Mouse (Mus musculus): ENCODE measurements around the gene Odf2l. TPM values are rescaled to one million over a fixed set of nuclear protein-coding genes. Genes with fewer than 3 reads are reported as not detected.

Gene Odf2l
- polyA plus RNA-seq, 1 experiment: 15.7 TPM

DNA sequence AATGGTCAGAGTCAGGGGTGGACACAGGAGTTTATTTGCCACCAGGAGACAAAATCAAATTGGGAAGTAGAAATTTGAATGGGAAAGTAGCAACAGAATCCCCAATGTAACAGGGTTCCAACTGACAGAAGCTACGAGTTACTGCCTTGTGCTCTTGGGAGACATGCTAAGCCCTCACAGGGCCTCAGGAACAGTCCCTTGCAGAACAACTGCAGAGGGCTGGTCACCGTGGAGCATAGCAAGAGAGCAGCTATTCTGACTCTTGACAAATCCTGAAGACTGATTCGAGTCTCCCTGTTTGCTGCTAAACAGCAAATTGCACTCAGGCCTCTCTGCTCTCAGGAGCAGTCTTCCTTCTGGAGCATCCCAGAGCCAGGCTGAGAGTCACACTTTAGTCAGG is 40.1 kb downstream of the Odf2l start:
- no peak overlapping the region for H3K27ac ChIP-seq (replicated peaks; ENCODE audit: low read depth, low read length)
- H3K4me1 ChIP-seq (ENCODE audit: control insufficient read depth, insufficient read depth, insufficient read length, low read length): no peaks in the 10 kb centered on the region
- H3K4me3 ChIP-seq (ENCODE audit: insufficient read depth, low read depth, low read length): no peak overlapping the region

DNA sequence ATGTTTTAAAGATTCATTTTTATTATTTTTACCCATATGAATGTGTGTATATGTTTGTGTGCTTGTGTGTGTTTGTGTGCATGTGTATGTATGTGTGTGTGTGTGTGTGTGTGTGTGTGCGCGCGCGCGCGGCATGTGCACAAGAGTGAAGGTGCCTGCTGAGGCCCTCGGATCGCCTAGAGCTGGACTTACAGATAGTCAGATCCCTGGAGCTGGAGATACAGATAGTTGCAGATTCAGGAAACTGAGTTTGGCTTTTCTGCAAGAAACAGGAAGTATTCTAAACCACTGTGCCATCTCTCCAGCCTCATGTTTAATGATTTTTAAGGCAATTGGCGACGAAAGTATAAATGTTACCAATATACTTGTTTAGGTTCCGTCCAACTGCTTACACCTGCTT is 48.4 kb downstream of the Odf2l start:
- Histone ChIP-seq H3K4me3 (ENCODE audit: insufficient read depth, low read depth, low read length) (no peak overlapping the region), H3K27ac (replicated peaks; ENCODE audit: low read depth, low read length) (no peak overlapping the region), H3K4me1 (ENCODE audit: control insufficient read depth, insufficient read depth, insufficient read length, low read length) (no peaks in the 10 kb centered on the region)

DNA sequence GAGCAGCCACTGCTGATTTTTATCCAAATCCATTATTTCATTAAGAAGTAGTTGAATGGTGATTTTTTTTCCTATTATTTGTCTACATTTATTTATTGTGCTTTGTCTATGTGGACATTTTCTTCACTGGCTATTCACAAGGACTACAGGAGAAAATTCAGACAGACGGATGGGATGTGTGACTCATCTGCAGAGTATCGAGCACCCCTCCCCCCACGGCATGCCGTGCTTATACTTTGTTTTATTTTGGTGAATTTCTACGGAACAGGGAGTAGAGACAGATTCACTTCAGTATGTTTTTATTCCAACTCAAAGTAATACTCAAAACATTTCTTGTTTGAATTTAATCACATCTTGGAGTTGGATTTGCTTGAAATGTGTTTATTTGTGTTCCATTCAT is 49.4 kb downstream of the Odf2l start:
- Histone ChIP-seq H3K4me1 (ENCODE audit: control insufficient read depth, insufficient read depth, insufficient read length, low read length) (no peaks in the 10 kb centered on the region), H3K4me3 (ENCODE audit: insufficient read depth, low read depth, low read length) (no peak overlapping the region), H3K27ac (replicated peaks; ENCODE audit: low read depth, low read length) (no peak overlapping the region)

DNA sequence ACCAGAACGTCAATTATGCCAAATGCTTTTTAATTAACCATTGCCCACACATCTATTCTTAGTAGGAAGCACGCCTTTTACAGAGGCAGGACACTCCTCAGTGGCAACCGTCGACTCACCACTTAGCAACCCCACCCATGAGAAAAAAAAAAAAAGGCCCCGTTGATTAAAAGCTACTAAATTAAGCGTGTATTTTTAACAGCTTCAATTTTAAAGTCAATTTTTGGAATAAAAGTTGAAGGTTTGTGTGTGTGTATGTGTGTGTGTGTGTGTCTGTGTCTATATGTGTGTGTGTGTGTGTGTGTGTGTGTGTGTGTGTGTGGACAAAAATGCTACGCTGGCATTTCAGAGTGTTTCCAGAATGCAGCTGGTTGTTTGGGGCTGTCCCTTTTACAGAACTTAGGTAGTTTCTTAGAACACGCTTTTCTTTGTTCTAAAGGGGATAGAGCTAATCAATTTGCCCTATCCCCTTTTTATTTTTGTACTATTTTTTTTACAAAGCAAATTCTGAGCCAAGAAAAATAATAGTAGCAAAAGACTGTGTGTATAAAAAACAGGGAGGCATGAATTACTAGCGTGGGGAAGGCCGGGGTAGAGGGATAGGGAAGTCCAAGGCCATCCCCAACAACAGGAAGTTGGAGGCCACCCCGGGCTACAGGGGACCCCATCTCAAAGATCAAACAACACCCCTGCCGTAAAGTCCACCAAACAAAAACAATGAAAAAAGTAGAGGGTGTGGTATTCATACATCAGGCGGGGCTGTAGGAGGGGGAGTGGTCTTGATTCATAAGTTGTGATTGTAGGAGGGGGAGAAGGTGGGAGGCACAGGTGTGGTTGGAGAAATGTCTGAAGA is 50.7 kb downstream of the Odf2l start:
- Histone ChIP-seq H3K4me3 (ENCODE audit: insufficient read depth, low read depth, low read length) (no peak overlapping the region), H3K4me1 (ENCODE audit: control insufficient read depth, insufficient read depth, insufficient read length, low read length) (no peaks in the 10 kb centered on the region), H3K27ac (replicated peaks; ENCODE audit: low read depth, low read length) (no peak overlapping the region)

DNA sequence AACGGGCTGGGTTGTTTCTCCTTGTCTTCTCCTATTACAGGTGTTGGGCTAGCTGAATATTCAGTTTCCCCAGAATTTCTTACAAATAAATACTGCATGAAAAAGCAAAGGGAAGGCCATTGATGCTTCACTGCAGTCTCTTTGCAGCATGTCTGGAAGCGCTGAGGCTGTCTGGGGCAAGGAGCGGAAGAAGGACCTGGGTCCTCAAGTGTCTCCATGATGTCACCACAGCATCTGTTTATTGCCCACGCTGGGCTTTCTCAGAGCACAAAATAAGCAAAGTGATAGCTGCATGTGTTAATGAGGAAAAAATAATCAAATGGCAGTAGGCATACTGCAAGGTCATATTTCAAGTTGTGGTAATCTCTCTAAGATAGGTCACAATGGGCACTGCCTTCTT is 51.6 kb downstream of the Odf2l start:
- Histone ChIP-seq H3K27ac (replicated peaks; ENCODE audit: low read depth, low read length) (no peak overlapping the region), H3K4me3 (ENCODE audit: insufficient read depth, low read depth, low read length) (no peak overlapping the region), H3K4me1 (ENCODE audit: control insufficient read depth, insufficient read depth, insufficient read length, low read length) (no peaks in the 10 kb centered on the region)

DNA sequence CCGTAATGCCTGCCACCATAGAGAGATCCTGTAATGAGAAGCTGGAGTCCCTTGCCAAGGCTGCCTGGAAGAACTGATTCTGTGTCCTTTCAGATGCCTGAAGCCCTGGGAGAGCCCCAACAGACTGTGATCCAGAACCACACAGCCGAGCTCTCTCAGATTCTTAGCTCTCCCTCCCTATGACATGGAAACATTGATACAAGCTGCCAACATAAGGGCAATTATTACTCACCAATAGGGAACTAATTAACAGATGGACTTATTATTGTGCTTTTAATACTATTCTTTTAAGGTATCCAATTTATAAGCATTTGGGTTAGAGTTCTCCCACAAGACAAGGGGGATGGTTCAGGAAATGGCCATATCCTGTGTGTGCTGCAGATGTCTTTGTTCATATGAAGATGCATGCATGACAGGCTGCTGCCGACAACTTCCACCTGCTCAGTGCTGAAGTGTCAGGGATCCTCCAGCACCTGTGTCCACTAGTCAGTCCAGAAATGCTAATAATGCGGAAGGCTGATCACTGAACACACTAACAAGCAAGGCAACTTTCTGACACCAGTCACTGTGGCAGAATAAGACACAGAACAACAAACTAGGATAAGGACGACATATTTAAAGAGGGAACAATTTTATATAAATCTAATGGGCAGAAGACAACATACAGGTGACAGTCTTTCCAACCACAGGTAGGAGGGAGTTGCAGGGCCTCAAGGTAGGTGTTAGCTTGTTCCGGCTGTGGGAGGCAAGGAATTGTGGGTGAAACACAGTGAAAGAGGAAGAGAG is 52.4 kb downstream of the Odf2l start:
- H3K27ac ChIP-seq (replicated peaks; ENCODE audit: low read depth, low read length): no peak overlapping the region
- no peak overlapping the region for H3K4me3 ChIP-seq (ENCODE audit: insufficient read depth, low read depth, low read length)
- no peaks in the 10 kb centered on the region for H3K4me1 ChIP-seq (ENCODE audit: control insufficient read depth, insufficient read depth, insufficient read length, low read length)

DNA sequence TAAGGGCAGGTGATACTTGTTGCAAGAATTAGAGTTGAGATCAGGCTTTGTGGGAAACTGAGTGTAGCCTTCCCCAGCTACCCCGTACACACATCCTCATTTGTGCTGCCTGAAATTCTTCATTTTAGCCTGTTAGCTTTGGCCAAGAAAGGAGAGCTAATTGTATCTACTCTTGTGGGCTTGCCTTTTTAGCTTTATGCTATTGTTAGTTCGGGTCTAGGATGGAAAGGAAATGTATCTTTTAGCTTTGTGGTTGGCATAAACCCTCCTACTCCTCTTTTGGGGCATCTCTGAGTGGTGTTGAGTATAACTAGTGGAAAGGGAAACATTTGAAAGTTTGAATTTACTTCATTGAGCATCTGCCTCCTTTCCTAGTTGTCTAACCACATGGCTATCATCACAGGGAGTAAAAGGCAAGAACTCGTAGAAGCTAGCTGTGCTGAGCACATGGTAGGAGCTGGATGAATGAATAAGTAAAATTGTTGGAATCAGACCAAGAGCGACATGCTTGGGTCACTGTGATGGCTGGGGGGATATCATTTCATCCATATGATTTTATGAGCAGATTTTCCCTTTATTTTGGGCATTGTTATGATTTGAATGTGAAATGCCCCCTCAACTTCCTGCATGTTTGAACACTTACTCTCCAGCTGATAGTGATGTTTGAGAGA is 53.1 kb downstream of the Odf2l start:
- no peak overlapping the region for H3K27ac ChIP-seq (replicated peaks; ENCODE audit: low read depth, low read length)
- H3K4me1 ChIP-seq (ENCODE audit: control insufficient read depth, insufficient read depth, insufficient read length, low read length): no peaks in the 10 kb centered on the region
- no peak overlapping the region for H3K4me3 ChIP-seq (ENCODE audit: insufficient read depth, low read depth, low read length)

DNA sequence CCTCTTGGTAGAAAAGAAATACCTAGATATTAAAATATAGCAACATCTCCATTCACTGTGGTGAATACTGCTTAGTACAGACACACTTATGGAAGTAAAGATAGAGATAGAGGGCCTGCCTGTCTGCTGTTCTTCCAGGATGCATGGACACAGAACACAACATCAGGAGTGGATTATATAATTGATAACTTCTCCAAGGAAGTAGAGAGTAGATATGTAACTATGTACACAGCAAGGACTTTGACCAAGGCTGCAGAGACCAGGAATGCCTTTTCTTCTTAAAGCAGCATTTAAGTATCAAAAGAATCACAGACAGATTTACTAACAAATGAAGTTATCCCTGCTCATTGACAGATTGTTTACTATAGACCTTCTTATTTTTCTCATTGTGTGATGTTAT is 66.3 kb downstream of the Odf2l start:
- no peaks in the 10 kb centered on the region for H3K4me1 ChIP-seq (ENCODE audit: control insufficient read depth, insufficient read depth, insufficient read length, low read length)
- no peak overlapping the region for H3K4me3 ChIP-seq (ENCODE audit: insufficient read depth, low read depth, low read length)
- H3K27ac ChIP-seq (replicated peaks; ENCODE audit: low read depth, low read length): no peak overlapping the region

DNA sequence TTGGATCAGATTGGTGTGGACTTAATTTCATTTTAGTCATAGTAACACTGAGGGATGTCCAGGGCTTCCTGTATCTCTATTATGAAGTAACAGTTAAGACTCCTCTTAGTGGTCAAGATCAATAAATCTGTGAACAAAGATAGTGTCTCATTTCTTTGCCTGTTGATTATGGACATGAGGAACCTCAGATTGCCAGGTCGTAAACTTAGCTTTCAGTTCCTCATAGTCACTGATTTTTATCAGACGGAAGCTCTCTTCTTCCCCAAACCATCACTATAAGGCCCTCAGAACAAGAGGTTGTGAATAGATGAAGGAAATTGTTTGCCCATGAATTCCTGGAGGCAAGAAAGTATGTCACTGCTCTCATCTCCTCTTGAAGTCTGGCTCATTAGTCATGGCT is 73.6 kb downstream of the Odf2l start:
- Histone ChIP-seq H3K27ac (replicated peaks; ENCODE audit: low read depth, low read length) (no peak overlapping the region), H3K4me1 (ENCODE audit: control insufficient read depth, insufficient read depth, insufficient read length, low read length) (no peaks in the 10 kb centered on the region), H3K4me3 (ENCODE audit: insufficient read depth, low read depth, low read length) (no peak overlapping the region)

DNA sequence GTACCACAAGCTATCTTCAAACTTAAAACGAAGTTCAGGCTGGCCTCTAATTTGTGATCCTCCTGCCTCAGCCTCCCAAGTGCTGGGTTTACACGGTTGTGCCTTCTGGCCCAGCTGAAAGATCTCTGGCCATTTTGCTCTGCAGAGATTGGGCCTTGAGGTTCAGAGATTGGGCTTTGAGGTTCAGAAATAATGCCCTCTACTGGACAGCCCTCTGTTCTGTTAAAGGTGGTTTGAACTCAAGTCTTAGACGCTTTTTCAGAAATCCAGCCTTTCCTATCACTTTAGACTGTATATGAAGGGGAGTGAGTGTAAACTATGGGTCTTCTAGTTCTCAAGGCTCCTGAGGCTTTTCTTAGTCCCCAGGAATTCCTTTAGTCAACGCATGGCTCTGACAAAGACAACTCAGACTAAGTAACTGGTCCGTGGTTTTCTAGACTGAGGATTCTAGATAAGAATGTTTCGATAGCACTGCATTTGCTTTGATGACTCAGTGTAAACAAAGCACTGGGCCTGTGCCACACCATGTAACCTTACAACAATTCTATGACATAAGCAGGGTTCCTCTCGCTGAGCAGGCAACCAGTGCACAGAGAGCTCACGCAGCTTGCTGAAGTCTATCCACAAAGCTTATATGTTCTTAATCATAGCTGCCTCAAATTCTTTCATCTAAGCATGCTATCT is 77.0 kb downstream of the Odf2l start:
- H3K27ac ChIP-seq (replicated peaks; ENCODE audit: low read depth, low read length): no peak overlapping the region
- H3K4me1 ChIP-seq (ENCODE audit: control insufficient read depth, insufficient read depth, insufficient read length, low read length): no peaks in the 10 kb centered on the region
- no peak overlapping the region for H3K4me3 ChIP-seq (ENCODE audit: insufficient read depth, low read depth, low read length)

DNA sequence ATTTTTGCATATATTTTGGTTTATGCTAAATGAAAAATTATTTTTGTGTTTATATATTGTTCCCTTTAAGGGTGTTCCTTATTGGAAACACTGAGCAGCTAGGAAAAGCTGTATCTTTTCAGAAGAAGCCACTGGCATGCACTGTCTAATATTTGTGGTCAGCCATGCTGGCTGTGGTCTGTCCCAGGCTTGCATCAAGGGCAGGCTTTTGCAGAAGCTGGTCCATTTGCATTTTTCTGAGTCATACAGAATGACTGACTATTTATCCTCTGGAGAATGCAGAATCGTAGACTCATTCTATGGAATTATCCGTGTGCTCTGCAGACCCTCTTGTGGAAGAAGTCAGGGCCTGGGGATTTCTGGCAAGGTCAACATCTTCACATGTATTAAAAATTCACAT is 79.7 kb downstream of the Odf2l start:
- no peak overlapping the region for H3K4me3 ChIP-seq (ENCODE audit: insufficient read depth, low read depth, low read length)
- H3K4me1 ChIP-seq (ENCODE audit: control insufficient read depth, insufficient read depth, insufficient read length, low read length): no peaks in the 10 kb centered on the region
- no peak overlapping the region for H3K27ac ChIP-seq (replicated peaks; ENCODE audit: low read depth, low read length)

Other genes with a start within 250 kb of the Odf2l start
- not detected in 2 replicates for gene Clca4b, start 186.1 kb upstream of the Odf2l start, polyA plus RNA-seq (2012; ENCODE audit: insufficient read depth, insufficient read length, missing spikeins)
- gene Clca4a, start 143.5 kb upstream of the Odf2l start, polyA plus RNA-seq (2012; ENCODE audit: insufficient read depth, insufficient read length, missing spikeins): not detected in 2 replicates
- not detected in 2 replicates for gene Clca1, start 85.8 kb upstream of the Odf2l start, polyA plus RNA-seq (2012; ENCODE audit: insufficient read depth, insufficient read length, missing spikeins)
- not detected in 2 replicates for gene Clca2, start 19.1 kb upstream of the Odf2l start, polyA plus RNA-seq (2012; ENCODE audit: insufficient read depth, insufficient read length, missing spikeins)
- gene Col24a1, start 173.9 kb downstream of the Odf2l start, polyA plus RNA-seq (2012; ENCODE audit: insufficient read depth, insufficient read length, missing spikeins): not detected in 2 replicates

All from brown adipose tissue, adult 24 weeks (tissue).